Mouse (Mus musculus) layer of hippocampus, postnatal 14 days (tissue): ENCODE measurements around the gene Tmem54. TPM values are rescaled to one million over a fixed set of nuclear protein-coding genes. Genes with fewer than 3 reads are reported as not detected.
A peak's percentile ranks its signal among the peaks of the same experiment; 100 is the strongest.

ENCODE experiments used
- DNase-seq, 2 experiments: peaks; one replicate each; pipeline ENCODE4 v3.0.0; 2021 to 2022; ENCODE audit warnings: low spot score in 2 of 2, mixed read lengths in 1 of 2
- long read RNA-seq, 2 experiments: library from polyadenylated mRNA; stranded (forward); transcript quantifications; one replicate each; pipeline ENCODE4 v2.0.0; 2021
- total RNA-seq, 2 experiments: library from RNA; stranded (reverse); gene quantifications; 2 replicates each; pipeline ENCODE4 v1.2.3; 2021

Gene Tmem54
- not detected for total RNA-seq
- long read RNA-seq, experiment 1 = 0 reads
- long read RNA-seq, experiment 2 = 0 reads

GRCm38 (mm10) chr4:129105356-129105755, at the start of gene Tmem54:
Tmem54 (plus strand) TSS chr4:129105548.
- DNase-seq = no peak

- no peak for DNase-seq
Measured at GRCm38 (mm10) chr4:129055562-129055961, 49.8 kb upstream of the Tmem54 start.

GRCm38 (mm10) chr4:129057533-129058206, 47.7 kb upstream of the Tmem54 start:
- peak; percentile 97 for DNase-seq

DNA sequence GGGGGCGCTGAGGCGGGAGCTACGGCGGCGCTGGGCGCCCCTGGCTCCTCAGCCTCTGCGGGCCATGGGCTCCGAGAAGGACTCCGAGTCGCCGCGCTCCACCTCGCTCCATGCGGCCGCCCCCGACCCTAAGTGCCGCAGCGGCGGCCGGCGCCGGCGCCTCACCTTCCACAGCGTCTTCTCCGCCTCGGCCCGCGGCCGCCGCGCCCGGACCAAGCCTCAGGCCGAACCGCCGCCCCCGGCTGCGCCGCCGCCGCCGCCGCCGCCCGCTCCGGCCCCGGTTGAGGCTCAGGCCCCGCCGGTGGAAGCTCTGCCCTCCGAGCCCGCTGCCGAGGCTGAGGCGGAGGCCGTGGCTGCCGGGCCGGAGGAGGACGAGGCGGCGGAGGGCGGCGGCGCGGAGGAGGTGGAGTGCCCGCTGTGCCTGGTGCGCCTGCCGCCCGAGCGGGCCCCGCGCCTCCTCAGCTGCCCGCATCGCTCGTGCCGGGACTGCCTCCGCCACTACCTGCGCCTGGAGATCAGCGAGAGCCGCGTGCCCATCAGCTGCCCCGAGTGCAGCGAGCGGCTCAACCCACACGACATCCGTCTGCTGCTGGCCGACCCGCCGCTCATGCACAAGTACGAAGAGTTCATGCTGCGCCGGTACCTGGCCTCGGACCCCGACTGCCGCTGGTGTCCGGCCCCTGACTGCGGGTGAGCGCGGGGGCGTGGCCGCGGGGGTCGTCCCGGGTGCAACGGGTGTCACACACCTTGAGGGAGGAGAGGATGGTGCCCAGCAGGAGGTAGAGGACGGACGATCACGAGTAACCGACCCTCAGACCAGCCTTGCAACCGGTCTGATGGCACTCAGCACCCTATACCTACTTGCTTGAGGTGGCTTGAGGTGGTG, 46.9 kb upstream of the Tmem54 start, which contains the start of gene Rnf19b:
Gene Rnf19b, plus strand, starts transcription at position 65 of the 886 bp plus-strand sequence.
- no peak for DNase-seq

- no peak for DNase-seq
Measured at GRCm38 (mm10) chr4:129059125-129059551, 46.2 kb upstream of the Tmem54 start.

GRCm38 (mm10) chr4:129059922-129060321, 45.4 kb upstream of the Tmem54 start:
- no peak for DNase-seq

DNA sequence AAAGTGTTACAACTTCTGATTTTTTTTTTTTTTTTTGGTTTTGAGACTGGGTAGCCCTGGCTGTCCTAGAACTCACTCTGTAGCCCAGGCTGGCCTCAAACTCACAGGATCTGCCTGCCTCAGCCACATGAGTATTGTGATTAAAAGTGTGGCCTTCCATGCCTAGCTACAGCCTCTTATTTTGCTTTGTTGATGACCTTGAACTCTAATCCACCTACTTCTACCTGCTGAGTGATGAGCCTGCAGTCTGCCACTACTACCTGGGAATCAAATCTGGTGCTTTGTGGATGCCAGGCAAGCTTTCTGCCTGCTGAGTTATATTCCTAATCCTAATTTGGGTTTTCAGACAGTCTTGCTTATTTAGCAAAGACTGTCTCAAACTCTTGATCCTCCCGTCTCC, 43.9 kb upstream of the Tmem54 start:
- no peak for DNase-seq

GRCm38 (mm10) chr4:129062281-129063075, 42.9 kb upstream of the Tmem54 start:
- DNase-seq = no peak

DNA sequence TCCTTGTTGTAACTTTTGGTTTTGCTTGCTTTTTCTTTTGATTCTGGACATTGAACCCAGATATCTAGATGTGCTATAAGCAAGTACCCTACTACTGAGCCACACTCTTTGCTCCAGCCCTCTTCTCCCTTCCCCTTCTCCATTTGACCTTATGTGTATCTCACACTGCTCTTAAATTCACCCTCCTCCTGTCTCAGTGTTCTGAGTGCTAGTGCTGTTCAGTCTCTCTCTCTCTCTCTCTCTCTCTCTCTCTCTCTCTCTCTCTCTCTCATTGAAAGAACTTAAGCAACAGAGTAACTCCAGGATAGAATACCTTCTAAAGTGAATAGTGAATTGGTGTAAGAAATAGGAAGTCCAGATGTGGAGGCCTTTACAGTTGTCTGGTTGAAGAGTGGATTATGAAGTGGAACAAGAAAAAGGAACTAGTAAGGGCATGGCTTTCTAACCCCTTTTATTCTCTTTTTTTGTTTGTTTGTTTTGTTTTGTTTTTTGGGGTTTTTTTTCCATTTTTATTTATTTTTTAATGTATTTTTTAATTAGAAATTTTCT, 39.6 kb upstream of the Tmem54 start:
- DNase-seq = no peak

- DNase-seq = no peak
Measured at GRCm38 (mm10) chr4:129067638-129068415, 37.5 kb upstream of the Tmem54 start.

DNA sequence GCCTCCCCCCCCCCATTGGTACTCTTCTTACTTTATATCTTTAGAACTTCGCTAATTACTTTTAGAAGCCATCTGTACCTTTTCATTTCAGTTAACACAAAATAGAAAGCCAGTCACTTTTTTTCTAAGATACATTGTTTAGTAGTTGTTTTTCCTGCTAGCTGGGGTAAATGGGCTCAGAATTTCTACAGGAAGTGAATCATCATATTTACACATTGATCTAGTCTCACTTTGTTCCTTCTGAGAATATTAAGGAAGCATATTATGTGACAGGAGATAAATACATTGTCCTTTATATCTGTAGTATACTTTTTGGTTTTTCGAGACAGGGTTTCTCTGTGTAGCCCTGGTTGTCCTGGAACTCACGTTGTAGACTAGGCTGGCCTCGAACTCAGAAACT, 36.5 kb upstream of the Tmem54 start:
- no peak for DNase-seq

DNA sequence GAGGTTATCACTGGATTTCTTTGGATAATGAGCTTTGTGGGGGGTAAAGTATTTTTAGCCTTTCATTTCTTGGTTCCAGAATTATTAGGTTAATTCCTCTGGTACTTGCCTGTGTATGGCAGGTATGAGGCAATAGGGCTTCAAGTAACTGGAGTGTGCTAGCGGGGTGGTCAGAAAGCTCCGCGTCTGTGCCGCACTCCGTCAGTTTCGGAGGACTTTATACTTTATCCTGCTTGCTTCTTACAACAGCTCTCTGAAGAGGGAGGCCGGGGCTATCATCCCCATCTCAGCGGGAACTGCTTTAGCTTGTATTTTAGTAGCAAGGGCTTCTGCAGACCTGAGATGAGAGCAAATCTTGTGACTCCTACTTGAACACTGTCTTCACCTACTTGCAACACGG, 26.2 kb upstream of the Tmem54 start:
- DNase-seq = no peak

DNA sequence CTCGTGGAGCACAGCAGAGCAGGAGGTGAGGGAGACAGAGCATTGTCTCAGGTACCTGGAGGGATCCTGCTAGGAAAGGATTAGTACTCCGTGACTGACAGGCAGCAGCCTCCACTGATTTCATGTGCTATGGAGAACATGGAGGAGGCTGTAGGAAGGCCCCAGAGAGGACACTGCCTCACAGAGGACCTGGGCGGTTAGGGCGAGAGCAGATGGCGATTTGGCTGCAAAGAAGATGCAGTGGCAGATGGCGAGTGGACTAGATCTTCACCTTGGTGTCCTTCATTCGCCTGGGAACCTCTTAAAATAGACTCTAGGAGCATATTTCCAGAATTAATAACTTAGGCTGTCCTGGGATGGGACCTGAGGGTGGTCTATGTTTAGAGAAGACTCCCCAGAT, 24.3 kb upstream of the Tmem54 start:
- DNase-seq = no peak

DNA sequence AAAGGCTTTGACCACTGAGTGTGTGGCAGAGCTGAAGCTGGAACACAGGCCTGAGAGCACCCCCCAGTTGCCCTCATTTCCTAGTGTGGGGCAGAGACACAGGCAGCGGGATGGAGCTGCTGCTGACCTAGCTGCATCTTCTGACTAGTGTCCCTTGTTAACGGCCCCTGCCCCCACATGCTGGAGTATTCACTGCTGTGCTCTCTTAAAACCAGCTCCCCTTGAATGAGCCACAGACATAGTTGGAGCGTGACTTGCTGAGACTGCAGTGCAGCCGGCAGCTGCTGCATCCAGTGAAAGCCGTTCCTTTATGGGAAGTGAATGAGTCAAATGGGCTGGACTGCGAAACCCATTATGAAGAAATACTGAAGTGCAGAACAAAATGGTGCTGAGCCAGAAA, 23.8 kb upstream of the Tmem54 start:
- peak in 1 of 2 experiments; percentile 46 for DNase-seq

- no peak for DNase-seq
Measured at GRCm38 (mm10) chr4:129081939-129082338, 23.4 kb upstream of the Tmem54 start.

DNA sequence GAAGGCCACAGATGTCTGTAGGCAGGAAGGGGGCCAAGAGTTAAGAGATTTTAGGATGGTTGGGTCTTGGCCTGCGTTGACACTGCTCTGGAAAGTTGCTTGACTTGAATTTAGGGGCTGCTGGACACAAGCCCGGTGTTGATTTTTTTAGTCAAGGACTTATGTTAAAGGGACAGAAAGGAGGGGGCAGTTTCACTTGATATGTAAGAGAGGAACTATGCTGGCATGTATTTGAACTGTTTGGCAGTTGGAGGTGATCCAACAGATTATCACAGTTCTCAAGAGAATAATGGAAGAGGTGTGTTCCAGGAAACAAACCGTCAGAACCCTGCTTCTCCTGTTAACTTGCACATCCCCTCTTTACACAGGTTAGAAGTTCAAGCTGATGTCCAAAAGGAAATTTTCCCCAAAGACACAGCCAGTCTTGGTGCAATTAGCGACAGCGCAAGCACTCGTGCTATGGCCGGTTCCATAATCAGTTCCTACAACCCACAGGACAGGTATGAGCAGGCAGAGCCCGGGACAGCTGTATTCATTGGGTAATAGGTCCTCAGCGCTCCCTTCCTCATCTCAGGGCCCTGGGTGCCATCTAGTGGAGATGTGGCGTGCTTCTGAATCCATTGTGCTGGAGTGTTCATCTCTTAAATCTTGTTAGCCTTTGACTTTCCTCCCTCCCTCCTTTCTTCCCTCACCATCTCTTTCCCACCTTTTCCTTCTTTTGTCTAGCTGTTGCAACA, 22.8 kb upstream of the Tmem54 start:
- peak; percentile 47 to 52 for DNase-seq

- DNase-seq = no peak
Measured at GRCm38 (mm10) chr4:129084896-129085295, 20.5 kb upstream of the Tmem54 start.

DNA sequence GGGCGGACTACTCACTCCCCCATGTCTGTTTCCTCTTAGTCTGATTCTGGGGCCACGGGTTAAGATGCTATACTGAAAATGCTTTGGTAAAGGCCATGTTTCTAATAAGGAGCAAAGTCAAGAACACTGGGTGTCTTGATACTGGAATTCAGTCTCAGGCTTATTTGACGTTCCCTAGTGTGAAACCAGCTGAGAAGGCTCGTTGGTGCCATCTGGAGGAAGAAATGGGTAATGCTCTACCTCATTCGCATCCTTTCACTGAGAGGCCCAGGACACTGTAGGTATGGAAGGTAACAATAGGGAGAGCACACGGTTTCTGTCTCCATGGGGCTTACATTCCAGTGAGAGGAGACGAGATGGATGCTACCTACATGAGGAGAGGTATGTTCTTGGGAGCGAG, 19.3 kb upstream of the Tmem54 start:
- DNase-seq = peak; percentile 60 to 73

GRCm38 (mm10) chr4:129087850-129088249, 17.5 kb upstream of the Tmem54 start:
- DNase-seq = no peak

GRCm38 (mm10) chr4:129095276-129095675, 10.1 kb upstream of the Tmem54 start:
- DNase-seq = no peak
